Mouse (Mus musculus) brain, embryonic 14.5 days (tissue): Measurements from ENCODE around the gene Fam227a.

Source experiments
- CTCF ChIP-seq: fragments of 200-500 bp; IDR thresholded peaks from 2 replicates; pipeline ENCODE4 v1.5.1; 2012; ENCODE audit warnings: inconsistent platforms, mild to moderate bottlenecking, moderate library complexity, borderline replicate concordance; ENCODE audit not compliant: insufficient read depth, insufficient read length; ENCODE audit errors: extremely low read depth
- POLR2A ChIP-seq: fragments of 200-500 bp; IDR thresholded peaks from 2 replicates; pipeline ENCODE4 v1.6.1; 2012; ENCODE audit warnings: mild to moderate bottlenecking, inconsistent platforms, borderline replicate concordance; ENCODE audit not compliant: poor library complexity, insufficient read depth, insufficient read length, severe bottlenecking; ENCODE audit errors: extremely low read depth

- TF ChIP-seq CTCF, result no peak
- no peak for TF ChIP-seq POLR2A
Observed at GRCm38 (mm10) chr15:79630471-79630870, 28.3 kb downstream of the Fam227a start.
